Mouse (Mus musculus) cerebellum, adult 2 months (tissue): ENCODE results near the gene Bbs9.

Experiments
- CTCF ChIP-seq: fragments of 200-500 bp; IDR thresholded peaks from 2 replicates; pipeline ENCODE4 v1.5.1; 2011; ENCODE audit warnings: low read depth, mild to moderate bottlenecking, control low read depth, low read length, moderate library complexity, borderline replicate concordance; ENCODE audit not compliant: insufficient read depth
- POLR2A ChIP-seq: fragments of 200-500 bp; IDR thresholded peaks from 2 replicates; pipeline ENCODE4 v1.6.1; 2011; ENCODE audit warnings: low read length, control low read depth, borderline replicate concordance; ENCODE audit not compliant: insufficient read depth

DNA sequence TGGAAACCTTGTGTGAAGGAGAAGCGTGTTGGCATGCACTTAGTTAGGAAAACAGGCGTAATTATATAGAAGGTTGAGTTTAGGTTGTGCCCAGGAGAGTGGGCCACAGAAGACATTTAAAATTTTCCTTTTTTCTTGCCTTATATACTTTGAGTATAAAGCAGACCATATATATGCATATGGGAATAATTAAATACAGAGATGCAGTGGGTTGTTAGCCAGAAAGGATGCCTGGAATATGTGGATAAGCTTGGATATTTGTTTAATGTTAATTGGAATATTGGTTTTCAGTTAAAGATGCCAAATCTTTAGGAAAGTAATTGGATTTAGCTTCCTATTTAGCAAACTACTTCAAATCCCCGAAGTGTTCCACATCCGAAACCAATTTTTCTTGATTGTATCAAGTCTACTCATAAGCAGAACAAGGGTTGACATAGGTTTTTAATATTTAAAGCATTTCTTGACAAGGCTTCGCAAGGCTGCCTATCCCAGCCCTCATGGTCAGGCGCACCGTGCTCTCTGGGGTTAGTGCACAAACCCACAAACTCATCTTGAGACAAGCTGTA, 221.4 kb downstream of the Bbs9 start:
- TF ChIP-seq POLR2A, result no peak
- no peak for TF ChIP-seq CTCF
